Mouse (Mus musculus) ES-E14 (cell line): Measurements from ENCODE around the gene Znrf3.

Source experiments
- HCFC1 ChIP-seq: IDR thresholded peaks from 2 replicates; pipeline ENCODE4 v1.6.1; 2012; ENCODE audit warnings: low read length, inconsistent platforms, borderline replicate concordance; ENCODE audit not compliant: insufficient read depth
- MAFK ChIP-seq: IDR thresholded peaks from 2 replicates; pipeline ENCODE4 v1.6.1; 2014; ENCODE audit warnings: mild to moderate bottlenecking, low read depth, low read length, inconsistent platforms; ENCODE audit not compliant: insufficient read depth
- ZC3H11A ChIP-seq: IDR thresholded peaks from 2 replicates; pipeline ENCODE4 v1.6.1; 2012; ENCODE audit warnings: low read depth, mild to moderate bottlenecking, inconsistent platforms, low read length, borderline replicate concordance

DNA sequence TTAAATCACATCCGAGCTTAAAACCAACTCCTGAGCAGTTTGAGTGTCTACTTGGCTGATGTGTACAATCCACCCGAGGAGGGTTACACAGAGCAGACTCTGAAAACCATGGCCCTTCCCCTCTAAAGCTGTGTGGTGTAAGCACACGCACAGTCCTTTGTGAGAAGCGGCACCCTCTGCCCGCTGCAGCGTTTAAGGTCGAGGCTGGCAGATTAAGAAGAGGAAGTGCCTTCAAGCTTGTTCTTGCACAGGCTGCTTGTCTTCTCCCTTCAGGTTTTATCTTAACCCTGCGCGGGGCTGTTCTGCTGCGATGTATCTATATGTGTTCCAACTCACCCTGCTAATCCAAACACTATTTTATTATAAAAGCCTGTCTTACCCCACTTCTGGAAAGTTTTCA lies 75.5 kb downstream of the Znrf3 start:
- TF ChIP-seq MAFK (no peak), ZC3H11A (no peak), HCFC1 (no peak)
